Mouse (Mus musculus): ENCODE measurements at regions not wholly inside any gene's neighbourhood (a gene's known extent, or its start where the extent isn't known, plus 50 kb on each side); places are given as distances from the start of the nearest gene placed in this dataset.

DNA sequence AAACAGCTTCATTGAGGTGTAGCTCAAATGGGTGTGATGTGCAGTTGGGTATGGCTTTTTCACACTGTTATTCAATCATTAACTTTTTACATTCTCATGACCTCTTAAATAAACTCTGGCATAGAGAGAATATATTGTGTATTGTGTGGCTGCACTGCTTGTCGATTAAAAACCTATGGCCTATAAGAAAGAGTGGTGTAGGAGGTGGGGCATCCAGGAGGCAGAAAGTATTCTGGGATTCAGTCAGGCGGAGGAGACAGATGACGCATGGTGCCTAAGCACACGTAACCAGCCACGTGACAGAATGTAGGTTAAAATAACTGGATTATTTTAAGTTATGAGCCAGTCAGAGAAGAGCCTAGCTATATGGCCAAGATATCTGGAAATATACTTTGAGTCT lies 78.2 kb upstream of the Slc16a7 start:
- no peak for TF ChIP-seq EP300 (IDR thresholded peaks at IDR 0.05; ENCODE audit: low read depth)
- TF ChIP-seq CTCF (IDR thresholded peaks at IDR 0.05; ENCODE audit: low read depth) = no peak

All from heart, postnatal 0 days (tissue).